Mouse (Mus musculus): ENCODE measurements around the gene Gm5737.

The Gm5737 gene

GRCm38 (mm10) chr7:120811834-120812415 is at the start of gene Gm5737:
Gene Gm5737, plus strand, starts transcription at chr7:120812365.
- DNase-seq (ENCODE audit: low read depth, low spot score) = no peak

GRCm38 (mm10) chr7:120767369-120767768 is 44.8 kb upstream of the Gm5737 start:
- no peak for DNase-seq (ENCODE audit: low read depth, low spot score)

DNA sequence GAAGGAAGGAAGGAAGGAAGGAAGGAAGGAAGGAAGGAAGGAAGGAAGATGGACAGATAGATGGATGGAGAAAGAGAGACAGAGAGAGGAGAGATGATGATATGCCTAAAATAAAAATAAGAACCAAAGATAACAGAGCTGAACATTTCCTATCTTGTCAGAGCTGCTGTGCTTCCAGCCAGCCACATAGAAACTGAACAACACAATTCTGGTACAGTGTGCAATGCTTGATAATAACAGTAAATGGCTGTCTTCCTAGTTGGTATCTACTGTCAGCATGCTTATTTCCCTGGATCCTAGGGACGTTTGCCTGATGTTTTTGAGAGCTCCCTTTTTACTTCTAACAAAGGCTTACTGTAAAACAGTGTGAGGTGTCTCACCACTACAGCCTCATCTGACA is 40.8 kb upstream of the Gm5737 start:
- no peak for DNase-seq (ENCODE audit: low read depth, low spot score)

- DNase-seq (ENCODE audit: low read depth, low spot score) = no peak
Observed at GRCm38 (mm10) chr7:120778012-120778411, 34.2 kb upstream of the Gm5737 start.

DNA sequence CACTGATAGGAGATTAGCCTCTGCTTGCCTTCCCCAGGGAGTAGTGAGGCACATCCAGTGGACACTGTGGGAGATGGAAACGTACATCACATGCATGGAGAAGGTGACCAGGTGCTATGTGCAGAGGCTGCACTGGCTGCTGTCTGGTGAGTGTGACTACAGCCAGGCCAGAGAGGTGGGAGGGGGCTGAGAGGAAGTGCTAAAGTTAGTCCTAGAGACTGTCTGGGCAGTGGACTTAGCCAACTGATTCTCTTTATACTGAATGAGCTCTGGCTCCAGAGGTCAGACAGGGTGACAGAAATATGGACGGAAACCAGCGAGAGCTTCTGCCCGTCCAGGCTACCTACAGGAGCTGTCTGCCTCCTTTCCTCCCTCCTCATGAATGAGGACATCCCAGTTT is 16.6 kb upstream of the Gm5737 start:
- no peak for DNase-seq (ENCODE audit: low read depth, low spot score)

GRCm38 (mm10) chr7:120796369-120796768 is 15.8 kb upstream of the Gm5737 start:
- DNase-seq (ENCODE audit: low read depth, low spot score) = no peak

GRCm38 (mm10) chr7:120803268-120803667 is 8.9 kb upstream of the Gm5737 start:
- DNase-seq (ENCODE audit: low read depth, low spot score) = no peak

DNA sequence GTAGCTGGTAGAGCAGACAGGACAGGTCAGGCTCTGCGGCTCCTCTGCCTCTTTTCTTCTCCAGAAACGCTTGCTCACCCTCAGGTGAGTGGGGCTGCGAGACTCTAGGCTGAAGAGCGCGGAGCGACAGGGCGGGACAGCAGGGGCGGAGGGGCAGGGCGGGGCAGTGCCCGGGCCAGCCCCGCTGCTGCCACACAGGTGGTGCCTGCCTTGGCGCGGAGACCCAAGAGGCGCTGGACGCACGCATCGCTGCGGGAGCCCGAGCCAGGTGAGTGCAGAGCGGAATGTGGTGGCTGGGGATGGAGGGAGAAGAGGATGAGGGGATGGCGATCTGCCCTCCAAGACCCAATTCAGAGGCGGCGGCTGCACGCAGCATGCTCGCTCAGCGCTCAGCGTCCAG is 2.5 kb upstream of the Gm5737 start:
- no peak for DNase-seq (ENCODE audit: low read depth, low spot score)

GRCm38 (mm10) chr7:120817552-120817951 is 5.4 kb downstream of the Gm5737 start:
- no peak for DNase-seq (ENCODE audit: low read depth, low spot score)

DNA sequence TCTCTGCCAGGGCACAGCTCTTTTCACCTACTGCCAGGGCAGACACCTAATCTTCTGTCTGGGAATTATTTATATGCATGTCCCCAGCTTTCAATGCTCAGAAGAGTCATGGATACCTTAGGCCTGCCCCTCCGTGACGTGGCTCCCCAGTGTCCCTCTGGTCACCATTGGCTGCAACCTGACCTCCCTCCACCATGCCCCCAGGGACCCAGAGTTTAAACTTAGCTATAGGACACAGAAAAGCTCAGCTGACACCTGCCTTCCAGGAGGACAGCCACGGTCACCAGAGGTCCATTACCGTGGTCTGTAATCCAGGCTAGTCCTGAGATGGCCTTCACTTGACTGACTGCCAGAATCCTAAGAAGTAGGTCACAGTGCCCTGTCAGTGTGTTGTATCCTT is 7.2 kb downstream of the Gm5737 start:
- no peak for DNase-seq (ENCODE audit: low read depth, low spot score)

DNA sequence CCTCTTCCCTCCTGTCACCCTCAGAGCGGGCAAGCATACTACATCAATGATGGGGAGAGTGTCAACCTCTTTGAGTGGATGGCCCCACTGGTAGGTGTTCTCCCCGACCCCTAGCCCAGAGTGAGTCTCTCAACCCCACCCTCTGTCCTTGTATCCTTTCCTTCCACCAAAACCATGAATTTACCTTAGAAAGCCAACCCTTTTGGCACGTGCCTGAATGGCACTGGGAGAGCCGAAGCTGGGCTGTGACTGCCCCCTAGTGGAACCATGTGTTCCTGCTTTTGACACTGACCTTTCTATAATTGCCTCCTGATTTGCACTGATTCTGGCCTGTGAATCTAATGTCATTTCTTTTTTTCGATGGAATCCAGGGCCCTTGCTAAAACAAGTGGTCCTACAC is 11.1 kb downstream of the Gm5737 start:
- DNase-seq (ENCODE audit: low read depth, low spot score) = no peak

GRCm38 (mm10) chr7:120825097-120825496 is 12.9 kb downstream of the Gm5737 start:
- no peak for DNase-seq (ENCODE audit: low read depth, low spot score)

- no peak for DNase-seq (ENCODE audit: low read depth, low spot score)
Observed at GRCm38 (mm10) chr7:120826408-120826807, 14.2 kb downstream of the Gm5737 start.

GRCm38 (mm10) chr7:120830431-120831381 is 18.5 kb downstream of the Gm5737 start:
- no peak for DNase-seq (ENCODE audit: low read depth, low spot score)

DNA sequence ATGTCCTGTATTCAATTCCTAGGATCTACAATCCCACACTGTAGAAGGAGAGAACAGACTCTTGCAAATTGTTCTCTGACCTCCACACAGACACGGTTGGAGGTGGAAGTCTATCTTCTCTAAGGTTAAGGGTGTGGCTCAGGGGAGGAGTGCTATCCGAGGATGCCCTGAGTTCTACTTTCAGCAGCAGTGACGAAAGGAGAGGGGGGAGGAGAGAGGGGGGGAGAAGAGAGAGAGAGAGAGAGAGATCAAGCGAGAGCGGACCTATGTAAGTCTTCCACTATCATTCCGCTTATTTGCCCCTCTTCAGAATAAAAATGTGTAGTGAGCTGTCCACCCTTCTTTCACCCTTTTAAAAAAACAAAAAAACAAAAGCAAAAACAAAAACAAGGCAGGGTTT is 22.3 kb downstream of the Gm5737 start:
- DNase-seq (ENCODE audit: low read depth, low spot score) = no peak

DNA sequence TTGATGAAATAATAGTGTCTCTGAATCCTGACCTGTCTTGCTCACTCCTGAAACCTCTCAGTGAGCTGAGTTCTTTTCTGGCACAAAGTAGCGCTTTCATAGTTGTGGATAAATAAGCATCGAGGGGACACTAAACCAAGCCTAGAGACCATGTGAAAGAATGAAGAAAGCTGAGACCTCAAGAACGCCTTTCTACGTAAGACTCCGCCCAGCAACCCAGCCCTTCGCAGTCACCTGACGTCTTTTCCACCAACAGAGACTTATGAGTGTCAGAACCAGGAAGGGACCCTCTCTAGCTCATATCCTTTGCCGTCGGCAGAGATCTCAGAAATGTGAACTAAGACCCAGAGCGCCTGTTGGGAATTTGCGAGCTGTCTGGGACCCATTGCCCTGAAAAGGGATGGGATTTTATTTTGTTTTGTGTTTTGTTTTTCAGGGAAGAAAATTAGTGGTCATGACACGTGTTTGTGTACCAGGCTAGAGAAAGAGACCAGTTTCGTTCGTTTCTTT is 22.8 kb downstream of the Gm5737 start:
- DNase-seq (ENCODE audit: low read depth, low spot score) = no peak

DNA sequence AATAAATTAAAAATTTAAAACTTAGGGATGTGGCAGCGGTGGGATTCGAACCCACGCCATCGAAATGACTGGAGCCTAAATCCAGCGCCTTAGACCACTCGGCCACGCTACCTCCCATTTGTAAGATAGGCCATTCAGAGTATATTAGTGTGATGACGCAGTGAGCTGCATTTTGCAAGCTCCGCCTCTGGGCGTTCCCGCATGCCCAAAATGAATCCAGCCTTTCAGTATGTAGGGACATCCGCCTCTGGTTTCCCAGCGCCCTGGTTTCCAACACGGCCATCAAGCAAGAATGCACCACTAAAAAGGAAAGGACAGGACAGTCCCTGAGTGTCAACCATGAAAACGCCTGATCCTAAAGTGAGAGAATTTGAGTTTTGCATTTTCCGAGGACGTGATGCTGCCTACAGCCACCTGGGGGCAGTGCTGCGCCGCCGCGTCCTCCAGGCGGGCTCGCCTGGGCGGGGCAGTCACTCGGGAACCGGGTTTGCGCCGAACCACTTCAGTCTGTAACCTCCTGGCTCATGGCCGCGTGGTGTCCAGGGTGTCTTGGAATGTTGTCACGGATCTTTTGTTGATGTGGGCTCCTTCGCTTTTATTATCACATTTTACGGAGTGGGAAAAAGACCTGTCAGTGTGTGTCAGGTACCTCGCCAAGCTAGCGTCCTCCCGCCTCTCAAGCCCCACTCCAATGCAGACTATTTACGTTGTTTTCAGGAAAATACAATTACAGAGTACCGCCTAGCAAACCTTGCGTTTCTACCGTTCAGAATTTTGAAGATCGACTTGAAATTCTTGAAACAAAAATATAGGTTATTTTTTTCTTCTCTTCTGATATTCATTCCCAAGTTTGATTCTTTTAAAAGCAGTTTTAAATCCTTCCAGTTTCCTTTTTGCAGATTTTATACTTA is 23.5 kb downstream of the Gm5737 start:
- peak; percentile 97 for DNase-seq (ENCODE audit: low read depth, low spot score)

- DNase-seq (ENCODE audit: low read depth, low spot score) = no peak
Observed at GRCm38 (mm10) chr7:120836361-120836760, 24.2 kb downstream of the Gm5737 start.

DNA sequence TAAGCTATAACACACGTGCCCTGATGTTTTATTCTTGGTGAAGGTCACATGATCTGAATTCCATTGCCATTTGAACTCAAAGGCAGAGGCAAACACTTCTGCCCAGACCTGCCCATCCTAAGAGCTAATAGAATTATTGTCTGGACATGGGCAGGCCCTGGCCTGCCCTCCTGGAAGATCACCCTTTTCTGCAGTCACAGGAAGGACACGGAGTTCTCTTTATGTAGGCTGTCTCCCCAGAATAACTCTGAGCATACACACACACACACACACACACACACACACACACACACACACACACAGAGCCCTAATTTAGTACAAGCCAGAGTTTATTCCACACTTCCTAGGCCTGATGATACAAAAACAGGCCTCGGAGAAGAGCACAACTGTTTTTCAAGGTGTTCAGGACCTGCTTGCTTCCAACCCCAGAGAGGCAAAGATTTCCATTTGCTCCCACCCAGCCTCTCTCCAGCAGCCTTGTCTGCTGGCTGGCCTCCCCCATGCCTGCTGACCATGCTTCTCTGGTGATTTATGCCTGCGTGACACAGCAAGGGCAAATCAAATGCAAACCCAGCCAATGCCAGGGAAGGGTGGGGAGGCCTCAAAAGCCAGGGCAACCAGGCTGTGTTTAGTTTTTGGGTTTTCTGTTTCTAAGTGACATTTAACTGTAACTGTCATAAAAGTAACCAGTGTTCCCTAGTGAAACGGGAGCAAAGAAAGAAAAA is 26.4 kb downstream of the Gm5737 start:
- DNase-seq (ENCODE audit: low read depth, low spot score) = no peak

- DNase-seq (ENCODE audit: low read depth, low spot score) = no peak
Observed at GRCm38 (mm10) chr7:120839786-120840185, 27.6 kb downstream of the Gm5737 start.
